Mouse (Mus musculus) stomach, embryonic 15.5 days (tissue): Measurements from ENCODE around the gene Srrt. TPM values are rescaled to one million over a fixed set of nuclear protein-coding genes. Genes with fewer than 3 reads are reported as not detected.

ENCODE experiments used
- ATAC-seq: fragments of 200-750 bp; cut with Nextera tagmentation; 2 replicates; pipeline ENCODE4 v1.8.0; 2017; ENCODE audit warnings: low read depth, moderate number of reproducible peaks, moderate TSS enrichment; ENCODE audit not compliant: insufficient read depth, low FRiP score
- H3K27ac ChIP-seq: fragments of 300-500 bp; sonication (generic); 2 replicates; pipeline ENCODE4 v1.5.1; 2015; ENCODE audit warnings: mild to moderate bottlenecking, inconsistent platforms
- H3K27me3 ChIP-seq: fragments of 300-500 bp; sonication (generic); replicated peaks from 2 replicates; pipeline ENCODE4 v1.6.1; 2015; ENCODE audit warnings: inconsistent platforms
- H3K36me3 ChIP-seq: fragments of 300-500 bp; sonication (generic); 2 replicates; pipeline ENCODE4 v1.6.1; 2015; ENCODE audit warnings: inconsistent platforms
- H3K4me1 ChIP-seq: fragments of 300-500 bp; sonication (generic); 2 replicates; pipeline ENCODE4 v1.6.1; 2015; ENCODE audit warnings: inconsistent platforms
- H3K4me2 ChIP-seq: fragments of 300-500 bp; sonication (generic); 2 replicates; pipeline ENCODE4 v1.6.1; 2015; ENCODE audit warnings: mild to moderate bottlenecking, inconsistent platforms
- H3K4me3 ChIP-seq: fragments of 300-500 bp; sonication (generic); replicated peaks from 2 replicates; pipeline ENCODE4 v1.5.1; 2015; ENCODE audit warnings: inconsistent platforms
- H3K9ac ChIP-seq: fragments of 300-500 bp; sonication (generic); 2 replicates; pipeline ENCODE4 v1.6.1; 2015; ENCODE audit warnings: inconsistent platforms
- H3K9me3 ChIP-seq: fragments of 300-500 bp; sonication (generic); 2 replicates; pipeline ENCODE4 v1.6.1; 2016; ENCODE audit warnings: inconsistent platforms
- WGBS: fragments of 180-500 bp; shearing (Covaris S2); methylation state at CpG from one replicate; pipeline ENCODE4 v1.1.7; 2015; 5-methylcytosine and 5-hydroxymethylcytosine counted together
- polyA plus RNA-seq: library from polyadenylated mRNA; unstranded; fragments of >200 nt; fragmentation: Nextera tagmentation; extraction: Ambion mirVana; gene quantifications from 2 replicates; pipeline ENCODE4 v1.2.1, GENCODE M21; 2015

The Srrt gene
- polyA plus RNA-seq, 1 experiment from 2014 or later, result 113 TPM

DNA sequence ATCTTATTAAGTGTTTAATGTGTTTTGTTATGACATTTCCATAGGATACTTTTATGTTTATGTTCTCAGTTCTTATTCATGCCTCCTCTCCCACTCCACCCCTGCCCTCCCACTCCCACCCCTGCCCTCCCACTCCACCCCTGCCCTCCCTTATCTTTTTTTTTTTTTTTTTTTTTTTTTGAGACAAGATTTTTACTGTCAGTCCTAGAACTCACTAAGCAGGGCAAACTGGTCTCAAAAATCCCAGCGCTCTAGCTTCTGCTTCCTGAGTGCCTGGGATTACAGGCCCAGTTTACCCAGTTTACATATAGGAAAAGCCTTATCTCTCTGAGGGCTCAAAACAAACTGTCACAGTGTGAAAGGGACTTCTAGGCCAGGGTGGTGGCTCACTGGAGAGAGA is 38.9 kb upstream of the Srrt start:
- H3K9ac ChIP-seq, result no peak overlapping the region
- peaks cover 32% of the 10 kb centered on the region for H3K4me1 ChIP-seq
- peak overlapping the region; percentile 38 for H3K4me2 ChIP-seq
- peak overlapping the region; percentile 78 for H3K27ac ChIP-seq
- H3K9me3 ChIP-seq, result no peaks in the 10 kb centered on the region
- ATAC-seq, result no peak
- H3K27me3 ChIP-seq, result no peaks in the 10 kb centered on the region
- WGBS, result 74% methylated on average over 1 of the region's 1 CpGs
- H3K36me3 ChIP-seq, result no peaks in the 10 kb centered on the region
- H3K4me3 ChIP-seq, result 0 out of 2 replicates have a peak overlapping the region, but pooled peaks have one; percentile 11

DNA sequence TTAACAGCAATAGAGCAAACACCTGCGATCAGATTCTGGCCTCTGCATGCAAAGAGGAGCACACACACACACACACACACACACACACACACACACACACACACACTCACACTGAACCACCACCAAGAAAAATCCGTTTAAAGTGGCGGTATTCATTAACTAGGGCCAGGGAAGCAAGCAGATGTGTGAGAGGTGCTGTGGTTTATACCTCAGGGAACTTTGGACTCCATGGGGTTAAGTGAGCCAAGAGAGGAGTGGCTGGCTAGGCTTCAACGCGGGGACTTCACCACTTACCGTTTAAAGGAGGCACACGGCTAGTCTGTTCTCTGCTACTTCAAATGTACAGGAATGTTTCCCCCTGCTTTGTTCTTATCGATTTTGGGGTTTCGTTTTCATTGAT is 38.3 kb upstream of the Srrt start:
- H3K4me2 ChIP-seq, result peak overlapping the region; percentile 38
- 0 out of 2 replicates have a peak overlapping the region, but pooled peaks have one; percentile 11 for H3K4me3 ChIP-seq
- H3K27me3 ChIP-seq, result no peaks in the 10 kb centered on the region
- ATAC-seq, result peak; percentile 54; the same call in 1 of the 2 replicates
- 9% methylated on average over 9 of the region's 9 CpGs for WGBS
- H3K9me3 ChIP-seq, result no peaks in the 10 kb centered on the region
- H3K36me3 ChIP-seq, result no peaks in the 10 kb centered on the region
- H3K27ac ChIP-seq, result peak overlapping the region; percentile 78; the same call in 1 of the 2 replicates
- peaks cover 29% of the 10 kb centered on the region for H3K4me1 ChIP-seq
- H3K9ac ChIP-seq, result no peak overlapping the region

DNA sequence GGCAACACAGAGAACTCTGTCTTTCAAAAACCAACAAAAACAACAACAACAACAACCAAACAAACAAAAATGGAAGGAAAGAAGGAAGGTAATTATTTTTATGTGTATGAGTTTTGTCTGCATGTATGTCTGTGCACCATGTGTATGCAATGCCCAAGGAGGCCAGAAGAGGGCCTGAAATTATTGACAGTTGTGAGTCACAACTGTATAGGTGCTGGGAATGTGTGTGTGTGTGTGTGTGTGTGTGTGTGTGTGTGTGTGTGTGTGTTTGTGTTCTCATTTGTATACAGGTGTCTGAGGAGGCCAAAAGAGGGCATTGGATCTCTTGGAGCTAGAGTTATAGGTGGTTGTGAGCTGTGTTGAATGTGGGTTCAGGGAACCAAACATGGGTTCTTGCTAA is 36.4 kb upstream of the Srrt start:
- peaks cover 30% of the 10 kb centered on the region for H3K4me1 ChIP-seq
- H3K9ac ChIP-seq, result no peak overlapping the region
- no peaks in the 10 kb centered on the region for H3K9me3 ChIP-seq
- H3K4me2 ChIP-seq, result no peak overlapping the region
- no peaks in the 10 kb centered on the region for H3K36me3 ChIP-seq
- ATAC-seq, result no peak
- no peaks in the 10 kb centered on the region for H3K27me3 ChIP-seq
- H3K27ac ChIP-seq, result no peak overlapping the region
- H3K4me3 ChIP-seq, result no peak overlapping the region

DNA sequence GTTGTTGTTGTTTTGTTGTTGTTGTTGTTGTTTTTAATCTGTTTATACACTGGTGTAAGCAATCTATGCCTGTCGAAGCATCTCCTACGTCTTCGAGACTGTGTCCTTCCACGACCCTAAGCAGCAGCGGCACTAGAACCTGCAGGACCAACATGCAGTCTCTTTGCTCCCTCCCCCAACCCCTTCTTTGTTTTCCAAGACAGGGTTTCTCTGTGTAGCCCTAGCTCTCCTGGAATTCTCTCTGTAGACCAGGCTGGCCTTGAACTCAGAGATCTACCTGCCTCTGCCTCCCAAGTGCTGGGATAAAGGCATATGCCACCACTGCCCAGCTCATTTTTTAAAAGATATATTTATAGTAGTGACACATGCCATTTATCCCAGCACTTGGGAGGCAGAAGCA is 35.9 kb upstream of the Srrt start:
- ATAC-seq, result no peak
- no peaks in the 10 kb centered on the region for H3K9me3 ChIP-seq
- no peak overlapping the region for H3K4me2 ChIP-seq
- H3K4me3 ChIP-seq, result no peak overlapping the region
- no peaks in the 10 kb centered on the region for H3K27me3 ChIP-seq
- no peaks in the 10 kb centered on the region for H3K36me3 ChIP-seq
- H3K27ac ChIP-seq, result no peak overlapping the region
- H3K9ac ChIP-seq, result no peak overlapping the region
- H3K4me1 ChIP-seq, result peaks cover 25% of the 10 kb centered on the region
- WGBS, result 96% methylated on average over 5 of the region's 5 CpGs

DNA sequence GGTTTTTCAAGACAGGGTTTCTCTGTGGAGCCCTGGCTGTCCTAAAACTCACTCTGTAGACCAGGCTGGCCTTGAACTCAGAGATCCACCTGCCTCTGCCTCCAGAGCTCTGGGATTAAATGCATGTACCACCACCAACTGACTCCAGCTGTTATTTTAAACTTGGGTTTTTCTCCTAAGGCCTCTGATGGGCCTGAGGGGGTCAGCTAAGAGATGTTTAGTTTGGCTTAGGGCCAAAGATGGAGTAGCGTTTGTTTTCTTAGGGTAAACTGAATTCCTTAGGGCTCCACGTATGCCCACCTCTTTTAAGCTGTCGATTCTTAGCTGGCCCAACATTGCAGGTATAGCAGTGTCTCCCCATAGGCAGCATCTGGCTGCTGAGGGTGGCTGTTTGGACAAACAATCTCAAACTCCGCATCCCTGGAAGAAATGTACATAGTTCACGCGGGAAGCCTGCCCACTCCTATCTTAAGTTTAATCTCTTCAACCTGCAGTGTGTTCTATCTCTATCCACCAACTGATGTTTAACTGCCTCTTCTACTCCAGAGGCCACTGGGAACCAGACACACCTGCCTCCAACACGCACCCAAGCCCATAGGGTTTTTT is 35.0 kb upstream of the Srrt start:
- Histone ChIP-seq H3K4me2 (no peak overlapping the region), H3K27ac (peak overlapping the region; percentile 16; the same call in 1 of the 2 replicates), H3K9me3 (no peaks in the 10 kb centered on the region), H3K9ac (no peak overlapping the region), H3K4me3 (no peak overlapping the region), H3K4me1 (peaks cover 19% of the 10 kb centered on the region; the same call in 1 of the 2 replicates), H3K27me3 (no peaks in the 10 kb centered on the region), H3K36me3 (no peaks in the 10 kb centered on the region)
- 39% methylated on average over 7 of the region's 7 CpGs for WGBS
- no peak for ATAC-seq

DNA sequence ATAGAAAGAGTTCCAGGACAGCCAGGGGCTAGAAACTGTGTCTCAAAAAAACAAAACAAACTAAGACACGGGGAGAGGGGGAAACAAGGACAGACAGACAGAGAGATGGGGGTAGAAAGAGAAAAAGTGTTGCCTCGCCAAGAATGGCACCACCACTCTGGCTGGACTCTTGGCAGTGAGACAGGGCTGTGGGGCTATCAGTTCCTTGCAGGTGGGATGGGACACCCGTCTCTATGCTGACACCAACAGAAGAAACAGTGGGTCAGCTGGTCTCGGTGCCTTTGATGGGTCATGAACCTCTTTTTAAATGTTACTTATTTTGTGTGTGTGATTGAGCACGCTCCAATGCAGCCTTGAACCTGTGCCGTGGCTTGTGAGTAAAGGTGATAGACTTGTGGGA is 32.7 kb upstream of the Srrt start:
- H3K36me3 ChIP-seq, result no peaks in the 10 kb centered on the region
- peaks cover 10% of the 10 kb centered on the region; the same call in 1 of the 2 replicates for H3K4me1 ChIP-seq
- H3K4me2 ChIP-seq, result no peak overlapping the region
- no peak overlapping the region for H3K9ac ChIP-seq
- H3K4me3 ChIP-seq, result no peak overlapping the region
- H3K27ac ChIP-seq, result peak overlapping the region; percentile 89
- H3K27me3 ChIP-seq, result no peaks in the 10 kb centered on the region
- no peak for ATAC-seq
- 72% methylated on average over 6 of the region's 6 CpGs for WGBS
- H3K9me3 ChIP-seq, result no peaks in the 10 kb centered on the region

DNA sequence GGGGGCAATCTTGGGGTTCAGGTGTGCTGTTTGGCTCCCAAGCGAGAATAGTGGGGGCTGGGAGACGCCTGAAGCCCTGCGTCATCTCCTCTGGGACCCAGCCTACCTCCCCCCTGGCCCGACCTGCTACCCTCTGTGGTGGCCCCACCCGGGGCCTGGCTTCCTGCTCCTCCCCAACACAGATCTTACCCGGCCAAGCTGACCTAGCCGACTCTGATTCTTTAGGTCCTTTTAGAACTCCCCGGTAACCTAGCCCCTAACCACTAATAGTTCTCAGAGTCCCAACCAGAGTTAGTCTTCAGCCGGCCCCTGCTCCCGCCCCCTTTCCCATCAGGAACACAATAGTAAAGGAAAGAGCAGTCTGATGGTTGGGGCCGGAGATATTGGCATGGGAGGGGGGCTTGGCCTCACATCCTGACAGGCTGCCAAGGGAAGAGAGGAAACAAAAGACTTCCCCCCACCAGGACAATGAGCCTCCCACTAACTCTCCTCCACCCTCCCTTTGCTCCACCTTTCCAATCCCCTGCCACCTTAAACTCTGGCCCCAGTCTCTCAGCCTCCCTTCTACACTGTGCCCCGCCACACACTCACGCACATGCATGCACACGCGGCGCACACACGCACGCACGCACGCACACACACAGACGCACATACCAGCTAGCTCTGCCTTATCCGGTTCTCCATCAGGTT is 32.0 kb upstream of the Srrt start:
- H3K4me2 ChIP-seq, result peak overlapping the region; percentile 73
- peak overlapping the region; percentile 42 for H3K4me3 ChIP-seq
- no peak overlapping the region for H3K9ac ChIP-seq
- no peaks in the 10 kb centered on the region for H3K36me3 ChIP-seq
- ATAC-seq, result no peak; the same call in 1 of the 2 replicates
- H3K4me1 ChIP-seq, result peaks cover 13% of the 10 kb centered on the region; the same call in 1 of the 2 replicates
- WGBS, result 14% methylated on average over 22 of the region's 22 CpGs
- no peaks in the 10 kb centered on the region for H3K9me3 ChIP-seq
- H3K27ac ChIP-seq, result peak overlapping the region; percentile 89
- H3K27me3 ChIP-seq, result no peaks in the 10 kb centered on the region

DNA sequence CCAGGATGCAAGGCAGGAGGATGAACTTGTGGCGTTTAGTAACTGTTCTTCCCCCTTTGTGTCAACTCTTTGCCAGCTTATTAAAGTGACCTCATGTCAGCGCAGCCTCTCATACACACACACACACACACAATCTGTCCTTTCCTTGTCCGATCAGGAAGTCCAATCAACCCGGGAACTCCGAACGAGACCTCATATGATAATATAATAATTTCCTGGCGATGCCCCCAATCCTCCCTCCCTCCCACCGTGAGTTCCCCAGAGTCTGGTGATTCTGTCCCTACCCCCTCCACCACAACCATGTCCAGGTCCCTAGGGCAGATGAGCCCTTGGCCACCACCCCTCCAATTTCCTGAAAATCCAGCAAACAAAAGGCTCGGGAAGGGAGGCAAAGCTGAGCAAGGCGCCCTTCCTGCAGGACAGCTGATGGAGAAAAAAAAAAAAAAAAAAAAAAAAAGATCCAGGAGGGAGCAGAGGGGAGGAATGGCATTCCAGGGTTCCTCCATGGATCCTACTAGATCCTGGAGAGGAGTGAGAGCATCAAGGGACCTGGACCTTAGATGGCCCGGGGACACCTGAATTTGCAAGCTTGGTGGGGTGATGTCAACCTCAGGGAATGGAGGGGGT is 31.3 kb upstream of the Srrt start:
- H3K27ac ChIP-seq, result peak overlapping the region; percentile 89
- H3K4me2 ChIP-seq, result peak overlapping the region; percentile 73
- no peaks in the 10 kb centered on the region for H3K9me3 ChIP-seq
- peaks cover 19% of the 10 kb centered on the region; the same call in 1 of the 2 replicates for H3K4me1 ChIP-seq
- H3K9ac ChIP-seq, result peak overlapping the region; percentile 48; the same call in 1 of the 2 replicates
- H3K27me3 ChIP-seq, result no peaks in the 10 kb centered on the region
- H3K36me3 ChIP-seq, result no peaks in the 10 kb centered on the region
- ATAC-seq, result no peak
- WGBS, result 2% methylated on average over 11 of the region's 11 CpGs
- H3K4me3 ChIP-seq, result peak overlapping the region; percentile 42

DNA sequence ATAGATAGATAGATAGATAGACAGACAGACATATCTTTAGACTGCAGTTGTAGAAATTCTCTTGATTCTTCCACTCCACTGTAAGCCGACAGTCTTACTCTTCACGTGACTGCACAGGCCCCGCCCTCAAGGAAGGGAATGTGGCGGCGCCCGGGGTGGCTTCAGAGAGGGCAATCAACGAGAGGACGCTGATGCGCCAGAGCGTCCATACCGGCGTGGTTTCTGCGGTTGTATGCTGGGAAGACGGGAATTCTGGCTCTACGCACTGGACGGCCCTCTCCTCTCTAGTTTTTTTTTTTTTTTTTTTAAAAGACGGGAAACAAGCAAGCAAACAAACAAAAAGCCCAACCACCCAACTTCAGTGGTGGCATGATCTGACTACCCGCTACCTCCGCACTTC is 30.8 kb upstream of the Srrt start:
- H3K9ac ChIP-seq, result peak overlapping the region; percentile 48; the same call in 1 of the 2 replicates
- peak overlapping the region; percentile 89 for H3K27ac ChIP-seq
- peak overlapping the region; percentile 42 for H3K4me3 ChIP-seq
- peak; percentile 82 for ATAC-seq
- H3K4me2 ChIP-seq, result peak overlapping the region; percentile 73
- under 1% methylated on average over 19 of the region's 19 CpGs for WGBS
- no peaks in the 10 kb centered on the region for H3K9me3 ChIP-seq
- H3K27me3 ChIP-seq, result no peaks in the 10 kb centered on the region
- no peaks in the 10 kb centered on the region for H3K36me3 ChIP-seq
- H3K4me1 ChIP-seq, result peaks cover 22% of the 10 kb centered on the region; the same call in 1 of the 2 replicates

DNA sequence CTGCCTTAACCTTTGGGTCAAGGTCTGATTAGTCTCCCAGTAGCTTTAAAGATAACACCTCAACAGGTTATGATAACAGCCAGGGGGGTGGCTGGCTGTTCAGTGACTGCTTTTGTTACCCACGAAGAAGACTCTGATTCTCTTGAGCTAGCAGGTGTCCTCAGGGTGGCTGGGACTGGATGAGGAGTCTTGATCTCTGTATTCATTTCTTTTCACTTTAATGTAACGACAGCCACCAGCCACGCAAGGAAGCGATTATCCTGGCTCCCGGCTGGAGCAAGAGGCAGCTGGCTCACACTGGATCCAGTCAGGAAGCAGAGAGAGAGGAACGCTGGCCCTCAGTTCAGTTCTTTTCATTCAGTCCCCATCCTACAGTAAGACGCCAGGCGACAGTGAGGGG is 29.7 kb upstream of the Srrt start:
- peak overlapping the region; percentile 18; the same call in 1 of the 2 replicates for H3K27ac ChIP-seq
- 43% methylated on average over 8 of the region's 8 CpGs for WGBS
- no peaks in the 10 kb centered on the region for H3K27me3 ChIP-seq

DNA sequence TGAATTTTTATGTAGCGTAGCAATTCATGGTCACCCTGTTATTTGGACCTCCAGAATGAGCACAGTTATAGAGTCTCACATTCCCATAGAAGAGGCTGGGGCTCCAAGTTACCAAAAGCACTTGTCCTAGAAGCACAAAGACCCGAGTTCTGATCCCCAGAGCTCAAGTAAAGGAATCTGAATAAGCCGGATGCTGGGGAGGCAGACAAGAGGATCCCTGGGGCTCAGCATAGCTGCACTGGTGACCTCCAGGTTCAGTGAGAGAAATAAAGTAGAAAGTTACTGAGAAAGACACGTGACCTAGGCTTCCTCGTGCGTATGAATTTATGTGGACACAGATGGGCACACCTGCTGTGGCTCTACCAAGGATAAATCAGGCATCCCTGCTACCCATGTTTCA is 27.6 kb upstream of the Srrt start:
- H3K4me1 ChIP-seq, result peaks cover 30% of the 10 kb centered on the region
- no peak overlapping the region for H3K4me3 ChIP-seq
- H3K9ac ChIP-seq, result no peak overlapping the region
- H3K27ac ChIP-seq, result no peak overlapping the region
- no peaks in the 10 kb centered on the region for H3K9me3 ChIP-seq
- H3K4me2 ChIP-seq, result no peak overlapping the region
- WGBS, result 70% methylated on average over 6 of the region's 6 CpGs
- no peak for ATAC-seq
- no peaks in the 10 kb centered on the region for H3K27me3 ChIP-seq
- H3K36me3 ChIP-seq, result no peaks in the 10 kb centered on the region

More for the DNA sequence above, 29.7 kb upstream of the Srrt start:
- Histone ChIP-seq H3K9ac (no peak overlapping the region), H3K4me2 (no peak overlapping the region), H3K4me3 (no peak overlapping the region), H3K36me3 (no peaks in the 10 kb centered on the region), H3K9me3 (no peaks in the 10 kb centered on the region), H3K4me1 (peaks cover 30% of the 10 kb centered on the region)
- no peak for ATAC-seq

DNA sequence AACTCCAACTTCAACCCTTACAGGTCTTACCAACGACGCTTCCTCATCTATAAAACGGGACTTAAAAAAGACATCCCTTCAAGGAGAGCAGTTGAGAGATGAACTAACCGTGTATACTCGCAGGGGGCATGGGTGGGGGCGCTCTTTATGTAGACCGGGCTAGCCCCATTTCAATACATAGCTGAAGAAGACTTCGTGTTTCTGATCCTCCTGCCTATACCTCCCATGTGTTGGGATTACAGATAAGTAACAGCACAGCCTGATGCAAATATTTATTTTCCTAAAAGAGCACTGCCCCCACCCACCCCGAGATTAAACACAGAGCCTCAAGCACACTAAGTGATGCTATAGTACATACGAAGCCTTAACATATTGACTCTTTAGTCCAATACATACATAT is 26.8 kb upstream of the Srrt start:
- H3K27ac ChIP-seq, result 0 out of 2 replicates have a peak overlapping the region, but pooled peaks have one; percentile 33
- H3K9ac ChIP-seq, result no peak overlapping the region
- WGBS, result 43% methylated on average over 10 of the region's 10 CpGs
- H3K4me3 ChIP-seq, result no peak overlapping the region
- peaks cover 26% of the 10 kb centered on the region for H3K4me1 ChIP-seq
- peak overlapping the region; percentile 97 for H3K4me2 ChIP-seq
- ATAC-seq, result no peak
- no peaks in the 10 kb centered on the region for H3K9me3 ChIP-seq
- no peaks in the 10 kb centered on the region for H3K36me3 ChIP-seq
- H3K27me3 ChIP-seq, result no peaks in the 10 kb centered on the region
